Mouse (Mus musculus) liver, embryonic 15.5 days (tissue): ENCODE results near the gene Map3k14. TPM values are rescaled to one million over a fixed set of nuclear protein-coding genes. Genes with fewer than 3 reads are reported as not detected.
"Not testable (repeated sequence)": the region's sequence is repeated elsewhere in the genome, so short reads cannot be mapped to it uniquely, and the experiment has no call there.

Source experiments
- ATAC-seq: fragments of 200-750 bp; cut with Nextera tagmentation; 2 replicates; pipeline ENCODE4 v1.8.0; 2017; ENCODE audit warnings: moderate number of reproducible peaks, mild to moderate bottlenecking, moderate library complexity; ENCODE audit not compliant: insufficient read depth
- H3K27ac ChIP-seq: fragments of 300-500 bp; sonication (generic); replicated peaks from 2 replicates; pipeline ENCODE4 v1.5.1; 2015; ENCODE audit warnings: mild to moderate bottlenecking, inconsistent platforms
- H3K27me3 ChIP-seq: fragments of 300-500 bp; sonication (generic); 2 replicates; pipeline ENCODE4 v1.6.1; 2015; ENCODE audit warnings: mild to moderate bottlenecking, inconsistent platforms
- H3K36me3 ChIP-seq: fragments of 300-500 bp; sonication (generic); replicated peaks from 2 replicates; pipeline ENCODE4 v1.6.1; 2015; ENCODE audit warnings: moderate library complexity, mild to moderate bottlenecking, inconsistent platforms
- H3K4me1 ChIP-seq: fragments of 300-500 bp; sonication (generic); replicated peaks from 2 replicates; pipeline ENCODE4 v1.6.1; 2015; ENCODE audit warnings: inconsistent platforms
- H3K4me2 ChIP-seq: fragments of 300-500 bp; sonication (generic); 2 replicates; pipeline ENCODE4 v1.6.1; 2015; ENCODE audit warnings: moderate library complexity, mild to moderate bottlenecking, inconsistent platforms
- H3K4me3 ChIP-seq: fragments of 300-500 bp; sonication (generic); replicated peaks from 2 replicates; pipeline ENCODE4 v1.5.1; 2015; ENCODE audit warnings: mild to moderate bottlenecking, inconsistent platforms
- H3K9ac ChIP-seq: fragments of 300-500 bp; sonication (generic); 2 replicates; pipeline ENCODE4 v1.6.1; 2015; ENCODE audit warnings: moderate library complexity, mild to moderate bottlenecking, inconsistent platforms
- H3K9me3 ChIP-seq: fragments of 300-500 bp; sonication (generic); replicated peaks from 2 replicates; pipeline ENCODE4 v1.6.1; 2016; ENCODE audit warnings: inconsistent platforms
- WGBS: fragments of 180-500 bp; shearing (Covaris S2); methylation state at CpG from one replicate; pipeline ENCODE4 v1.1.7; 2015; ENCODE audit warnings: mixed read lengths; ENCODE audit not compliant: insufficient replicate concordance; 5-methylcytosine and 5-hydroxymethylcytosine counted together
- polyA plus RNA-seq: library from polyadenylated mRNA; unstranded; fragments of >200 nt; fragmentation: Nextera tagmentation; extraction: Ambion mirVana; gene quantifications from 2 replicates; pipeline ENCODE4 v1.2.1, GENCODE M21; 2015

The Map3k14 gene
- polyA plus RNA-seq, 1 experiment from 2014 or later = 0.47 TPM

DNA sequence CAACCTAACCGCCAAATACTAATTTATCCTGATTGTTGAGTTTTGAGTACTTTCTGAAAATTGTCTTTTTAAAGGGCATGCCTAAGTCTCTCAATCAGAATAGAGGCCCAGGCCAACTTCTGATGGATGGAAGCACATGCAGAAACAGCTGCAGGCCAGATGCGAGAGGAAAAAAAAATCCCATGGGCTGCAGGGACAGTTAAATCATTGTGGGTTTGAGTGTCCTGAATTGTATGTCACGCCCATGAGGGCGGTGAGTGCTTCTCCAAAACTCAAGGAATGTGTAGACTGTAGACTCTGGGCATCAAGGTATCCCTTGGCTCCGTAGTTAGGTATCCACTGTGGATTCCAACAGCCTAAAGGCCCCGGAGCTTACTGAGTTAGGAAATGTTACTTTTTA is 26.8 kb upstream of the Map3k14 start:
- Histone ChIP-seq H3K4me3 (no peak overlapping the region), H3K9me3 (no peaks in the 10 kb centered on the region), H3K27ac (no peak overlapping the region), H3K4me1 (peaks cover 12% of the 10 kb centered on the region; the same call in 1 of the 2 replicates), H3K4me2 (no peak overlapping the region), H3K27me3 (no peaks in the 10 kb centered on the region), H3K36me3 (no peaks in the 10 kb centered on the region), H3K9ac (no peak overlapping the region)
- WGBS = 65% methylated on average over 6 of the region's 6 CpGs
- no peak for ATAC-seq

DNA sequence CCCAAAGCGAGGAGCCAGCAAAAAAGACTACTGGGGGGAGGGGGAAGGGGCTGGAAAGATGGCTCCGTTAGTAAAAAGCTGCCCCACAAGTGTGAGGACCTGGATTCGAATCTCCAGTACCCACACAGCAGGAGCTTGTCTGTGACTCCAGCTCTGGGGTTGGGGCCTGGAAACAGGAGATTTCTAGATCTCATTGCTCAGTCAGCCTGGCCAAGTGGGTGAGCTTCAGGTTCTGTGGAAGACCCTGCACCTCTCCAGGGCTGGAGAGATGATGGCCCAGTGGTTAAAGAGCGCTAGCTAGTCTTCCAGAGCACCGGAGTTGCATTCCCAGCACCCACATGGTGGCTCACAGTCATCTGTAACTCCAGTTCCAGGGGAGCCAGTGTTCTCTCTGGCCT is 25.6 kb upstream of the Map3k14 start:
- Histone ChIP-seq H3K9me3 (no peaks in the 10 kb centered on the region), H3K27me3 (no peaks in the 10 kb centered on the region), H3K4me3 (no peak overlapping the region), H3K4me1 (peaks cover 12% of the 10 kb centered on the region; the same call in 1 of the 2 replicates), H3K9ac (no peak overlapping the region), H3K36me3 (no peaks in the 10 kb centered on the region), H3K4me2 (no peak overlapping the region), H3K27ac (no peak overlapping the region)
- 61% methylated on average over 5 of the region's 5 CpGs for WGBS
- no peak for ATAC-seq

DNA sequence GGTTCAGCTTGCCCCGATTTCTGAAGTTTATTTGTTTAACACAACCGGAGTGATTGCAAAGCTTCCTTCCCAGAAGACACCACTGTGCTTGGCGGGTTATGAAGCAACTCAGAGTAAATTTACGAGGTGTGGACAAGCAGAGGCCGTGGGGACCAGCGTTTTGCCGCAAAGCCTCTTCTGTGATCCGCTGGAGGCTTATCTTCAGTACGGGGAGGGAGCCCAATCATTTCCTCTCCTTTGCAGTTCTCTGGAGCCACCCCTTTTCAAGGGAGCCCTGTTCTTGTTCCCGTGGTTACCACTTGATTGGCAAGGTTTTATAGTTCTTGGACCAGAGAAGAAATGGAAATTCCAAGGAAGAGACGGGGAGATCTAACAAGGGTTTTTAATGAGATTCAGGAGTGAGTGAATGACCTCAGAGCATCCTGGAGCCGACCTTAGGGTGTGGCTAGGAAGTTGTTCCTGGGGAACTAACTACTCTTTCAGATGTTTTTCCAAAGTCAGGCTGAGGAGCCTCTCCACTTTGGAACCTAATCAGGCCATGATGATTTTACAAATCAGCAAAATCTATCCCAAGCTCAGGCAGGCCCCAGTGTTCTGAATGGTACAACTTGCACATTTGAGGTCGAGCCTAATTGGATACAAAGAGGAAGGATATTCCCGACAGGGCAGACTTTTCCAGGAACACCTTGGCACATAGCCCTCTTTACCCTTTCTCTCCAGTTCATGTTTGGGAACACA is 25.0 kb upstream of the Map3k14 start:
- no peaks in the 10 kb centered on the region for H3K27me3 ChIP-seq
- no peak overlapping the region for H3K9ac ChIP-seq
- H3K4me3 ChIP-seq = no peak overlapping the region
- no peak for ATAC-seq
- no peaks in the 10 kb centered on the region for H3K36me3 ChIP-seq
- WGBS = 10% methylated on average over 14 of the region's 14 CpGs
- peaks cover 12% of the 10 kb centered on the region; the same call in 1 of the 2 replicates for H3K4me1 ChIP-seq
- H3K4me2 ChIP-seq = no peak overlapping the region
- no peak overlapping the region for H3K27ac ChIP-seq
- H3K9me3 ChIP-seq = no peaks in the 10 kb centered on the region

DNA sequence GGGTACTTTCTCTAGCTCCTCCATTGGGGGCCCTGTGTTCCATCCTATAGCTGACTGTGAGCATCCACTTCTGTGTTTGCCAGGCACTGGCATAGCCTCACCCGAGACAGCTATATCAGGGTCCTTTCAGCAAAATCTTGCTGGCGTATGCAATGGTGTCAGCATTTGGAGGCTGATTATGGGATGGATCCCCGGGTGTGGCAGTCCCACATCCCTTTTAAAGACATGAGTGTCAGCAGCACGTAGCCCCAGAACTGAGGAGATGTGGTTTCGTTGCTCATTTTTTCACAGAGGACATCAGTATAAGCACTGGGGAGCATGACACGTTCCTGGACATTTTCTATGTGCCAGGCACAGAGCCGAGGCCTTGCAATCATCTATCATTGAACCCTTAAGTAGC is 23.6 kb upstream of the Map3k14 start:
- 62% methylated on average over 7 of the region's 7 CpGs for WGBS
- not testable (repeated sequence) for H3K27me3 ChIP-seq, H3K9me3 ChIP-seq, H3K4me2 ChIP-seq, ATAC-seq, H3K4me3 ChIP-seq, H3K9ac ChIP-seq, H3K27ac ChIP-seq, H3K36me3 ChIP-seq
- peaks cover 12% of the 10 kb centered on the region; the same call in 1 of the 2 replicates for H3K4me1 ChIP-seq

DNA sequence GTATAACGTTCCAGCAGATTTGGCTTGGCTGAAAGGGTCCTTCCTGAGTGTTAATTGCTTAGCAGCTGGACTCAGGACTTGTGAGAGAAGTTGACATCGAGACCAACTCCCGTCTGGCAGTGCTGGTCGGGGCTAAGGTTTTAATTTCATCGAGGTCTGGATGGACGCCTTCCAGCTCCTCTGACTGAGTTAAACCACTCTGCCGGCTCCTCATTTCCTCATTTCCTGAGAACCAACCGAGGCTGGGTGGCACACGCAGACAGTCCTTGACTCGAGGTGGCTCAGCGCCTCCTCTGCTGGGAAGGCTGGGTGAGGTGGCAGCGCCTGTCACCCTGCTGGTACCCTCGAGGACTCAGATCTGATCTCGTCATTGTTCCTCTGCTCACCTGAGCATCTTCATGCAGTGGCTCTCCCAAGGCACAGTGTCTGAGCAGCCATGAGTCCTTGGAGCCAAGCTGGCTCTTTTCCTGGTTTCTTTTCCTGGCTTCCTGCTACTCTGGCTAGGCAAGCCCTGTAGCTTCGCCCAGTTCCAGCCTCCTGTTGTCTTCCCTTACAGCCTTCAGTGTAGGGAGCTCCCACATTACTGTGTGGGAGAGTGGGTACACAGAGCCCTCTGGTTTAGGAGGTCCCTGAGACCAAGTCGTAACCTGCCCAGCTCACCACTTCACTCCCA is 21.2 kb upstream of the Map3k14 start:
- H3K36me3 ChIP-seq = no peaks in the 10 kb centered on the region
- no peak overlapping the region for H3K27ac ChIP-seq
- 42% methylated on average over 16 of the region's 16 CpGs for WGBS

DNA sequence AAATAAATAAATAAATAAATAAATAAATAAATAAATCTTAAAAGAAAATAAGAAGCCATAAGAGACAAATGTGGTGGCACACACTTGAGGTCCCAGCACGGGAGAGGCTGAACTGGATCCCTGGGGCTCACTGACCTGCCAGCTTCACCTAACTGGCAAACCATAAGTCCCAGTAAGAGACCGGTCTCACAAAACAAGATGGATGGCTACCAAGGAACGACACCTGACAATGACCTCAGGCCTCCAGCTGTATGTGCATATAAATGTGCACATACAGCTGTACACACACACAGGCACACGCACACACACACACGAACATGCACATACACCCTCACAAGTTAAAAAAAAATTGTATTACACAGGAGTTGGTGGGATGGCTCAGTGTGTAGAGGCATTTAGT is 19.6 kb upstream of the Map3k14 start:
- Histone ChIP-seq H3K27me3 (no peaks in the 10 kb centered on the region), H3K27ac (no peak overlapping the region), H3K9me3 (no peaks in the 10 kb centered on the region), H3K4me3 (no peak overlapping the region), H3K36me3 (no peaks in the 10 kb centered on the region), H3K4me2 (no peak overlapping the region), H3K4me1 (peaks cover 12% of the 10 kb centered on the region; the same call in 1 of the 2 replicates), H3K9ac (no peak overlapping the region)
- ATAC-seq = no peak
- 83% methylated on average over 5 of the region's 5 CpGs for WGBS

More for the DNA sequence above, 21.2 kb upstream of the Map3k14 start:
- no peak overlapping the region for H3K9ac ChIP-seq
- no peak for ATAC-seq
- H3K4me2 ChIP-seq = no peak overlapping the region
- H3K4me3 ChIP-seq = no peak overlapping the region
- H3K27me3 ChIP-seq = no peaks in the 10 kb centered on the region
- peaks cover 12% of the 10 kb centered on the region; the same call in 1 of the 2 replicates for H3K4me1 ChIP-seq
- H3K9me3 ChIP-seq = no peaks in the 10 kb centered on the region

DNA sequence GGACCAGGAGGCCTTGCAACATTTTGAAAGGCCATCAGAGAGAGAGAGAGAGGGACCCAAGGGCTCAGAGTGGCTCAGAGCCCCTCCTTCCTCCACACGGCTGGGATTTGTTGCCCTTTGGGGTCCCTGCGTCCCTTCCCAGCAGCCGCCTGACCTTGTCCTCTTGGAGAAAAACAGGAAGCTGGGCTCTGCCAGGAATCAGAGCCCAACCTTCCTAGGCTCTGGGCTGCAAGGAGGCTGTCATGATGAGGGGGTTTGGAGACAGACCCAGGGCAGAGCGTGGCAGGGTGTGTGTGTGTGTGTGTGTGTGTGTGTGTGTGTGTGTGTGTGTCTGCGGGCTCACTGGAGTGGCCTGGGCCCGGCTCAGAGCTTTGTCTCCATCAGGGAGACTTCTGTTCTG is 18.7 kb upstream of the Map3k14 start:
- H3K4me2 ChIP-seq = no peak overlapping the region
- 56% methylated on average over 6 of the region's 6 CpGs for WGBS
- H3K9me3 ChIP-seq = no peaks in the 10 kb centered on the region
- no peak overlapping the region for H3K4me3 ChIP-seq
- no peak overlapping the region for H3K9ac ChIP-seq
- H3K36me3 ChIP-seq = no peaks in the 10 kb centered on the region
- H3K4me1 ChIP-seq = peaks cover 9% of the 10 kb centered on the region; the same call in 1 of the 2 replicates
- no peaks in the 10 kb centered on the region for H3K27me3 ChIP-seq
- 0 out of 2 replicates have a peak, but pooled peaks have one; percentile 18 for ATAC-seq
- H3K27ac ChIP-seq = no peak overlapping the region

DNA sequence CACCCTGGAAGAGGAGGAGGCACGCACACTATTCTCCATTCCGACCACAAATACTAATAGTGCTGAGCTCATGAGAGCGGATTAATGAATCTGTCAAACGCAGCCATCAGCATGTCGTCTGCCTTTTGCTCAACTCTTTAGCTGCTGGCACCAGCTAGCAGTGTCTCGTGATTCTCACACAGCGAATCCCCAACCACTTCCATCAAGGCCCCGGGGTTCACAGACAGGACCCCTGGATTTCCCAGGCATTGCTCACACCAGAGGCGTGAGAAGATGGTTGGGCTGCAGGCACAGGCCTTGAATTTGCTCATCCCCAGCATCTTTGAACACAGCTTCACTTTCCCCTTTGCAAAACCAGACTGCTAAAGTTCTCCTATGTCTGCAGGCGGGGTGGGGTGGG is 18.0 kb upstream of the Map3k14 start:
- no peaks in the 10 kb centered on the region for H3K9me3 ChIP-seq
- 70% methylated on average over 10 of the region's 10 CpGs for WGBS
- peaks cover 9% of the 10 kb centered on the region; the same call in 1 of the 2 replicates for H3K4me1 ChIP-seq
- H3K4me2 ChIP-seq = no peak overlapping the region
- no peak for ATAC-seq
- H3K36me3 ChIP-seq = no peaks in the 10 kb centered on the region
- no peaks in the 10 kb centered on the region for H3K27me3 ChIP-seq
- no peak overlapping the region for H3K9ac ChIP-seq
- H3K4me3 ChIP-seq = no peak overlapping the region
- H3K27ac ChIP-seq = no peak overlapping the region

DNA sequence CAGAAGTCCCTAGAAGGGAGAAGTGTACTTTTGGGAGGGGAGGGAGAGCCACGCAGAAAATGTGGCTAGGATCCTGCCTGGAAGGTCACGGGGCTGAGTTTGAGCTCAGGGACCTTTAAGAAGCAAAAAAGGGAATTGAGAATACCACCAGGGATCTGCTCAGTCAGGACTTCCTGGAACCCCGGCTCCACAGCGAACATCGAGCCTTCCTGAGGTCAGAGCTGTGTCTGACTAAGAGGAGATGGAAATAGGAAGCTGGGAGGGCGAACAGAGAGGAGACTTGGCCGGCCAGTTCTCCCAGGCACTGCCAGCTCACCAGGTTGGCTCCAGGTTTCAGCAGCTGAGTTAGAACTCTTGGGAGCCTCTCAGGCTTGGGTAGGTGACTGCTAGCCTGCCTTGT is 14.5 kb upstream of the Map3k14 start:
- no peak for ATAC-seq
- Histone ChIP-seq H3K27me3 (peaks cover 5% of the 10 kb centered on the region; the same call in 1 of the 2 replicates), H3K4me2 (no peak overlapping the region), H3K4me3 (no peak overlapping the region), H3K9ac (no peak overlapping the region), H3K9me3 (no peaks in the 10 kb centered on the region), H3K4me1 (no peaks in the 10 kb centered on the region), H3K36me3 (no peaks in the 10 kb centered on the region), H3K27ac (no peak overlapping the region)
- 19% methylated on average over 7 of the region's 7 CpGs for WGBS

DNA sequence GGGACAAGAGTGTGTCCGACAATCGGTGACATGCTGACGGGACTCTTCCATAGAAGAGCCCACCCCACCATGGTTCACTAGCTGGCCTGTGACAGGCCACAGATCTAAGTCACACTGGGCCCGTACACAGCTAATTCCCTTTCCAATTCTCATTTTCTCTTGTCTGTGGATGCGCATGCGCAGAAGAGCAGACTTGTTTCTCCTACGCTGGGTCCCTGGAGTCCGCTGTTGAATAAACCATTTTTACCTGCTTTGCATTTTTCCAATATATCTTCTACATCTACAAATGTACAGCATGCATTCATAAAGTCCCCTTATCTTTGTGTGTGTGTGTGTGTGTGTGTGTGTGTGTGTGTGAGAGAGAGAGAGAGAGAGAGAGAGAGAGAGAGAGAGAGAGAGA is 9.2 kb upstream of the Map3k14 start:
- no peak overlapping the region for H3K9ac ChIP-seq
- no peak overlapping the region for H3K4me2 ChIP-seq
- no peak overlapping the region for H3K27ac ChIP-seq
- H3K4me3 ChIP-seq = no peak overlapping the region
- ATAC-seq = no peak
- 85% methylated on average over 8 of the region's 8 CpGs for WGBS
- peaks cover 9% of the 10 kb centered on the region for H3K27me3 ChIP-seq
- no peaks in the 10 kb centered on the region for H3K4me1 ChIP-seq
- no peaks in the 10 kb centered on the region for H3K36me3 ChIP-seq
- no peaks in the 10 kb centered on the region for H3K9me3 ChIP-seq

DNA sequence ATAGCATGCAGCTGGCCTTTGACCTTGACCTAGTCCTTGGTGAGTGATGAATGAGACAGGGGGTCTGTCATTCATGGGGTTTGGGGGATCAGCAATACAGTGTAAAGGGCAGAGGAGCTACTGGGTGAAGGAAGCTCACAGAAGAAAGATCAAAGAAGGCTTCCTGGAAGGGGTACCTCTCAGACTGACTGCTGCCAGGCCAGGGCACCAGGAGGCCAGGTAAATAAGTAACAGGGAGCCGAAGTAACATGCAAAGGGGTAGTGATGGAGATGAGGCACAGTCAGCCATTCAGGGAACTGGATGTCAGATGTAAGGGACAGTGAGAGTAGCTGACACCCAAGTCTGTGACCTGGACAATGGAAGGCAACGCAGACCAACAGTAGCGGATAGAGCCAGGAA is 5.6 kb upstream of the Map3k14 start:
- no peak overlapping the region for H3K4me2 ChIP-seq
- no peaks in the 10 kb centered on the region for H3K9me3 ChIP-seq
- H3K9ac ChIP-seq = no peak overlapping the region
- 71% methylated on average over 3 of the region's 3 CpGs for WGBS
- H3K27me3 ChIP-seq = peaks cover 9% of the 10 kb centered on the region
- ATAC-seq = no peak
- no peak overlapping the region for H3K27ac ChIP-seq
- no peak overlapping the region for H3K4me3 ChIP-seq
- H3K36me3 ChIP-seq = no peaks in the 10 kb centered on the region
- H3K4me1 ChIP-seq = peaks cover 7% of the 10 kb centered on the region
